Mouse (Mus musculus): ENCODE data around the gene Zmym1. TPM values are rescaled to one million over a fixed set of nuclear protein-coding genes. Genes with fewer than 3 reads are reported as not detected.

Gene Zmym1
- total and polyA plus RNA-seq, 3 experiments, result 13.2 to 17.6 TPM; not detected in 1

Other genes with a start within 250 kb of the Zmym1 start
- gene Zmym4, start 93.0 kb downstream of the Zmym1 start, total RNA-seq (2012; rRNA removed), result 14.9 and 16.8 TPM in 2 replicates
- 10 to 100 TPM; 23.6 to 71.1 TPM for gene Zmym4, start 93.0 kb downstream of the Zmym1 start, polyA plus RNA-seq (2012; ENCODE audit: insufficient read depth in 1 of 2, insufficient read length in 2 of 2, low read depth in 1 of 2, low replicate concordance in 2 of 2, missing spikeins in 1 of 2)
- 255 and 259 TPM in 2 replicates for gene Sfpq, start 39.8 kb downstream of the Zmym1 start, total RNA-seq (2012; rRNA removed)
- 100 to 1,000 TPM; 100 to 366 TPM for gene Sfpq, start 39.8 kb downstream of the Zmym1 start, polyA plus RNA-seq (2012; ENCODE audit: insufficient read depth in 1 of 2, insufficient read length in 2 of 2, low read depth in 1 of 2, low replicate concordance in 2 of 2, missing spikeins in 1 of 2)
- not detected in 2 replicates for gene Zmym6, start 16.2 kb upstream of the Zmym1 start, total RNA-seq (2012; rRNA removed)
- gene Zmym6, start 16.2 kb upstream of the Zmym1 start, polyA plus RNA-seq (2012; ENCODE audit: insufficient read depth in 1 of 2, insufficient read length in 2 of 2, low read depth in 1 of 2, low replicate concordance in 2 of 2, missing spikeins in 1 of 2), result not detected
- 0.89 and 1.7 TPM in 2 replicates for gene Tmem35b, start 62.5 kb upstream of the Zmym1 start, total RNA-seq (2012; rRNA removed)
- 1 to 10 TPM in 1 of 2 experiments, not detected in 1; 3.2 TPM for gene Tmem35b, start 62.5 kb upstream of the Zmym1 start, polyA plus RNA-seq (2012; ENCODE audit: insufficient read depth in 1 of 2, insufficient read length in 2 of 2, low read depth in 1 of 2, low replicate concordance in 2 of 2, missing spikeins in 1 of 2)
- gene Dlgap3, start 108.1 kb upstream of the Zmym1 start, total RNA-seq (2012; rRNA removed), result not detected in 2 replicates
- not detected for gene Dlgap3, start 108.1 kb upstream of the Zmym1 start, polyA plus RNA-seq (2012; ENCODE audit: insufficient read depth in 1 of 2, insufficient read length in 2 of 2, low read depth in 1 of 2, low replicate concordance in 2 of 2, missing spikeins in 1 of 2)
- gene Smim12, start 182.6 kb upstream of the Zmym1 start, total RNA-seq (2012; rRNA removed), result 38.4 and 48.3 TPM in 2 replicates
- gene Smim12, start 182.6 kb upstream of the Zmym1 start, polyA plus RNA-seq (2012; ENCODE audit: insufficient read depth in 1 of 2, insufficient read length in 2 of 2, low read depth in 1 of 2, low replicate concordance in 2 of 2, missing spikeins in 1 of 2), result 10 to 100 TPM in 1 of 2 experiments, not detected in 1; 60.1 TPM

All from MEL (cell line).